Mouse (Mus musculus) splenic B cell, adult 2 months (primary cell): ENCODE measurements around the gene Prr5l.

Experiments
- DNase-seq: peaks from one replicate; pipeline ENCODE4 v3.0.0-alpha.2; 2011; ENCODE audit warnings: low read depth, low spot score
- H3K27me3 ChIP-seq: 2 replicates; pipeline ENCODE4 v1.6.1; 2012; ENCODE audit warnings: mild to moderate bottlenecking, low read length, moderate library complexity, mixed read lengths; ENCODE audit not compliant: control insufficient read depth, poor library complexity, insufficient read depth, severe bottlenecking
- H3K36me3 ChIP-seq: 2 replicates; pipeline ENCODE4 v1.6.1; 2012; ENCODE audit warnings: mild to moderate bottlenecking, low read length, moderate library complexity, mixed read lengths; ENCODE audit not compliant: control insufficient read depth, poor library complexity, insufficient read depth, severe bottlenecking

The Prr5l gene

GRCm38 (mm10) chr2:101818986-101819764 is 63.7 kb downstream of the Prr5l start:
- DNase-seq: no peak
- Histone ChIP-seq H3K36me3 (no peaks in the 10 kb centered on the region), H3K27me3 (no peaks in the 10 kb centered on the region)

GRCm38 (mm10) chr2:101816646-101817308 is 66.0 kb downstream of the Prr5l start:
- no peaks in the 10 kb centered on the region for H3K27me3 ChIP-seq
- no peaks in the 10 kb centered on the region for H3K36me3 ChIP-seq
- no peak for DNase-seq

- H3K27me3 ChIP-seq: no peaks in the 10 kb centered on the region
- peak; percentile 68 for DNase-seq
Measured at GRCm38 (mm10) chr2:101815250-101815934, 67.4 kb downstream of the Prr5l start.

GRCm38 (mm10) chr2:101814272-101814625 is 68.6 kb downstream of the Prr5l start:
- Histone ChIP-seq H3K27me3 (no peaks in the 10 kb centered on the region), H3K36me3 (no peaks in the 10 kb centered on the region)
- DNase-seq: no peak

More at GRCm38 (mm10) chr2:101815250-101815934, 67.4 kb downstream of the Prr5l start:
- no peaks in the 10 kb centered on the region for H3K36me3 ChIP-seq

- no peaks in the 10 kb centered on the region for H3K27me3 ChIP-seq
- no peak for DNase-seq
- no peaks in the 10 kb centered on the region for H3K36me3 ChIP-seq
Measured at GRCm38 (mm10) chr2:101813581-101814271, 69.1 kb downstream of the Prr5l start.

- H3K27me3 ChIP-seq: no peaks in the 10 kb centered on the region
- no peak for DNase-seq
- no peaks in the 10 kb centered on the region for H3K36me3 ChIP-seq
Measured at GRCm38 (mm10) chr2:101811925-101812324, 70.9 kb downstream of the Prr5l start.

- Histone ChIP-seq H3K27me3 (no peaks in the 10 kb centered on the region), H3K36me3 (no peaks in the 10 kb centered on the region)
- no peak for DNase-seq
Measured at GRCm38 (mm10) chr2:101810774-101811173, 72.1 kb downstream of the Prr5l start.

- H3K36me3 ChIP-seq: no peaks in the 10 kb centered on the region
- no peaks in the 10 kb centered on the region for H3K27me3 ChIP-seq
- DNase-seq: no peak
Measured at GRCm38 (mm10) chr2:101809640-101810305, 73.1 kb downstream of the Prr5l start.

- no peaks in the 10 kb centered on the region for H3K27me3 ChIP-seq
- DNase-seq: no peak
Measured at GRCm38 (mm10) chr2:101807756-101808155, 75.1 kb downstream of the Prr5l start.

GRCm38 (mm10) chr2:101802240-101802639 is 80.6 kb downstream of the Prr5l start:
- Histone ChIP-seq H3K36me3 (no peaks in the 10 kb centered on the region), H3K27me3 (no peaks in the 10 kb centered on the region)
- DNase-seq: no peak

More at GRCm38 (mm10) chr2:101807756-101808155, 75.1 kb downstream of the Prr5l start:
- H3K36me3 ChIP-seq: no peaks in the 10 kb centered on the region

GRCm38 (mm10) chr2:101797901-101798250 is 85.0 kb downstream of the Prr5l start:
- DNase-seq: no peak
- no peaks in the 10 kb centered on the region for H3K27me3 ChIP-seq

GRCm38 (mm10) chr2:101797166-101797900 is 85.5 kb downstream of the Prr5l start:
- Histone ChIP-seq H3K36me3 (no peaks in the 10 kb centered on the region), H3K27me3 (no peaks in the 10 kb centered on the region)
- peak; percentile 43 for DNase-seq

More at GRCm38 (mm10) chr2:101797901-101798250, 85.0 kb downstream of the Prr5l start:
- H3K36me3 ChIP-seq: no peaks in the 10 kb centered on the region

GRCm38 (mm10) chr2:101796287-101797115 is 86.3 kb downstream of the Prr5l start:
- peak; percentile 65 for DNase-seq
- no peaks in the 10 kb centered on the region for H3K36me3 ChIP-seq
- no peaks in the 10 kb centered on the region for H3K27me3 ChIP-seq
